Mouse (Mus musculus) kidney, postnatal 10 days (tissue): Measurements from ENCODE around the gene Nek4.
A peak's percentile ranks its signal among the peaks of the same experiment; 100 is the strongest.

Experiments used
- DNase-seq: peaks from one replicate; pipeline ENCODE4 v3.0.0; 2021; ENCODE audit warnings: mixed read lengths

Nek4 gene

DNA sequence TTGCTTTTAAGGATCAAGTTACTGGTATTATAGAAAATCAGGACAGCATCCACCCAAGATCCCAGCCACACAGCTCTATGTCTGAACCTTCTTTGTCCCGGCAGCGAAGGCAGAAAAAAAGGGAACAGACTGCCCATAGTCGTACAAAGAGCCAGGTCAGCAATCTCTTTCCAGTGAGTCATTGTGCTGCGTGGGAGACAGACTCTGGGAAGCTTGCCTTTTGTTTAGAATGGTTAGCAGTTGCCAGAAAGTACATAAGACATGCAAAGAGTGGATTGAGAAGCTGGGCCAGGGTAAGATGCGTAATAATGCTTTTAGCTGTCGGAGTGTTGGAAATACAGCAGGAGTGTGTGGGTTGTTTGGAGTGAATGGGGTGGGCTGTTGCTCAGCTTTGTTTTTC lies 23.0 kb downstream of the Nek4 start:
- DNase-seq = peak; percentile 44

- peak; percentile 24 for DNase-seq
These were observed 25.0 kb downstream of the Nek4 start for GRCm38 (mm10) chr14:30976222-30976621.

DNA sequence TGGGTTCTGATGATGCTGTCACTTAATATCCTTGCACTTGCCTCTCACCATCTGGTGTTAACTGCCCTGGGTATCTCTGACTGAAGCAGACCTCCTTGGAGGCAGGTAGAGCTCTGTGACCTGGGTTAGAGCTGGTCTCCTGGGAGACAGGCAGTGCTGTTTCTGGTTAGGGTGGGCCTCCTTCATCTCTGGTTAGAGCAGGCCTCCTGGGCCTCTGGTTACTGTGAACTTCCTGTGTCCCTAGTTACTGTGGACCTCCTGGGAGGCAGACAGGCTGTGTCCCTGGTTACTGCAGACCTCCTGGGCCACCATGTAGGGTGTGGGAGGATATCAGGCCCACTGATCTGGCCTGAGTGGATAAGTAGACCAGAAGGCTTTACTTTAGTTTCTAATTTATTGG lies 45.2 kb downstream of the Nek4 start:
- no peak for DNase-seq

DNA sequence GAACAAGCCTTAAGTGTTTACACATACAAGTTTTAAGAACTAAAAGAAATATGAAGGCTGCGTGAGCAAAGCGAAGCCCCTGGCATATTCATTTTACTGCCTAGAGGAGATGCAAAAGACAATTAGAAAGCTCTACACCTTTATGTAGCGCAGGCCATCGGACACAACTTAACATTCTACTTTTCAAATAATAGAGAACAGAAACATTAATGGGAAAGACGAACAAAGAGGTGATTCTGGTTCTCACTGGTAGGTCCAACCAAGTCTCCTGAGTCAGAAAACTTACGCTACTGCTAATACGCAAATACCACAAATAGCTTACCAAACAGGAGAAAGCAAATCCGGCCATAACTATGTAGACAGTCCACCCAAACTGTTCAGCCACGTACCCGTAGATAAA lies 49.2 kb downstream of the Nek4 start:
- DNase-seq = no peak

DNA sequence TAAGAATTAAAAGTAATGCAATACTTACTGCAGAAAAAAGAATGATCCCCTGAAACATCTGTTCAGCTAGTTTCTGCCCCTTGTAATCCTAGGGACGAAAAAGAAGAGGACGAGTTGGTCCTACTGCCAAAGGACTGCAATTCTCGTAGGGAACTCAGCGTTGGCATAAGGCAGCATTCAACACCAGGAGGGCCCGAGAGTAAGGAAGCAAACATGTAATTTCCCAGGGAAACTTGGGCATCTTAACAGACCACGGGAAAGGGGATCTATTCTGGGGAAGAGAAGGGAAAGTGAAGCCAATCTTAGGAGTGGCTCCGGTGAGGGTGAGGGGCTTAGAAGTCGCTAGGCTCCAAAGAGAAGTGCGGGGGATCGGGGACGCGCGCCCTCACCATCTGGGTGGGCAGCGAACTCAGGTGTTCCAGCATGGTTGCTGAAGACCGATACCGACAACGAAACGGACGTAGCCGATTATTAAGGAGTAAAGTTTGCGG lies 49.7 kb downstream of the Nek4 start:
- no peak for DNase-seq

GRCm38 (mm10) chr14:31001307-31002205 lies 50.4 kb downstream of the Nek4 start, which contains the start of the genes Glt8d1 and Spcs1:
TSS of gene Glt8d1 (plus strand) at chr14:31001400.
TSS of gene Spcs1 (minus strand) at chr14:31001672.
- peak; percentile 92 for DNase-seq

DNA sequence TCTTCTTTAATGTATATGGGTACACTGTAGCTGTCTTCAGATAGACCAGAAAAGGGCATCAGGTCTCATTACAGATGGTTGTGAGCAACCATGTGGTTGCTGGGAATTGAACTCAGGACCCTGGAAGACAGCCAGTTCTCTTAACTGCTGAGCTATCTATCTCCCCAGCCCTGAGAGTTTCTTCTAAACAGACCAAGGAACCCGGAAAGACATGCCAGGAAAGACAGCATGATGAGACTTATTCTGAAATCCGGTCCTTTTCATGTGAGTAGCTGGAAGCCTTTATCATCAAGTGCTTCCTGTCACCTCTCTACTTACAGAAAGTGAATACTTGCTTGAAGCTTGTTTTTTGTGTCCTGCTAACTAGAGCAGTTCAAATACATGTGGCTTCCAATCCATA lies 53.4 kb downstream of the Nek4 start:
- no peak for DNase-seq

DNA sequence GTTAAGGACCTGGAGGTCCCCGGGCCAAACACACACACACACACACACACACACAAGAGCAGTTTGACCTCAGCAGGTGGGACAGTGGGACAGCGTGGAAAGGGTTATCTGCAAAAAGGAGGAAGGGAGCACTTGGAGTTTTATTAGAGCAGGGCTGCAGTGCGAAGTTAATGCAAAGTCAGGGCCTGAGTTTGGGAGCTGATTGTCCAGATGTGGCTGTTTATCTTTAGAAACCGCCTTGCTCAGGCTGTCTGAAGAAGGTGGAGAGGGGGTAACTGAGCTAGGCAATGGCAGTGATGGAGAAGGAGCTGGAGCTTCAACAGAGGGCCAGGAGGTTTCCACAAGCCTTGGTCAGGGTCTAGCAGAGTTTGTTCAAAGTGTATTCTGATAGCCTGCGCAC lies 55.6 kb downstream of the Nek4 start:
- no peak for DNase-seq

GRCm38 (mm10) chr14:31011588-31011987 lies 60.4 kb downstream of the Nek4 start:
- no peak for DNase-seq

- no peak for DNase-seq
These were observed 62.8 kb downstream of the Nek4 start for GRCm38 (mm10) chr14:31013928-31014327.

- no peak for DNase-seq
These were observed 64.9 kb downstream of the Nek4 start for GRCm38 (mm10) chr14:31016063-31016462.

GRCm38 (mm10) chr14:31017854-31018253 lies 66.7 kb downstream of the Nek4 start:
- no peak for DNase-seq

GRCm38 (mm10) chr14:31018860-31019291 lies 67.7 kb downstream of the Nek4 start, which contains the start of the genes Pbrm1 and Gnl3:
TSS of gene Pbrm1 (plus strand) at chr14:31019138.
TSS of gene Gnl3 (minus strand) at chr14:31019152.
- peak; percentile 99 for DNase-seq

GRCm38 (mm10) chr14:31019331-31020205 lies 68.4 kb downstream of the Nek4 start:
- peak; percentile 89 for DNase-seq

GRCm38 (mm10) chr14:31022579-31022978 lies 71.4 kb downstream of the Nek4 start:
- DNase-seq = peak; percentile 16

- no peak for DNase-seq
These were observed 74.6 kb downstream of the Nek4 start for GRCm38 (mm10) chr14:31025785-31026184.
